Mouse (Mus musculus) stomach, postnatal 0 days (tissue): ENCODE results near the gene Atxn1. TPM values are rescaled to one million over a fixed set of nuclear protein-coding genes. Genes with fewer than 3 reads are reported as not detected.

ENCODE experiments used
- ATAC-seq: fragments of 200-750 bp; cut with Nextera tagmentation; 2 replicates; pipeline ENCODE4 v1.8.0; 2017; ENCODE audit not compliant: low FRiP score, low TSS enrichment
- DNase-seq: peaks from one replicate; pipeline ENCODE4 v3.0.0-alpha.2; 2016; ENCODE audit warnings: low spot score
- H3K27ac ChIP-seq: fragments of 300-500 bp; sonication (generic); replicated peaks from 2 replicates; pipeline ENCODE4 v1.5.1; 2014; ENCODE audit warnings: mild to moderate bottlenecking, control low read depth
- H3K27me3 ChIP-seq: fragments of 300-500 bp; sonication (generic); 2 replicates; pipeline ENCODE4 v1.6.1; 2014; ENCODE audit warnings: low read length; ENCODE audit not compliant: control insufficient read depth, insufficient read depth
- H3K36me3 ChIP-seq: fragments of 300-500 bp; sonication (generic); 2 replicates; pipeline ENCODE4 v1.6.1; 2014; ENCODE audit warnings: low read length, mixed read lengths; ENCODE audit not compliant: control insufficient read depth, insufficient read depth
- H3K4me1 ChIP-seq: fragments of 300-500 bp; sonication (generic); replicated peaks from 2 replicates; pipeline ENCODE4 v1.6.1; 2014; ENCODE audit warnings: antibody characterized with exemption; ENCODE audit not compliant: control insufficient read depth, insufficient read depth
- H3K4me2 ChIP-seq: fragments of 300-500 bp; sonication (generic); replicated peaks from 2 replicates; pipeline ENCODE4 v1.6.1; 2014; ENCODE audit warnings: low read depth, mild to moderate bottlenecking, control low read depth, moderate library complexity
- H3K4me3 ChIP-seq: fragments of 300-500 bp; sonication (generic); 2 replicates; pipeline ENCODE4 v1.5.1; 2014; ENCODE audit warnings: low read depth, low read length, control low read depth
- H3K9ac ChIP-seq: fragments of 300-500 bp; sonication (generic); 2 replicates; pipeline ENCODE4 v1.6.1; 2014; ENCODE audit warnings: mild to moderate bottlenecking, low read length, control low read depth, mixed read lengths
- H3K9me3 ChIP-seq: fragments of 300-500 bp; sonication (generic); 2 replicates; pipeline ENCODE4 v1.6.1; 2016; ENCODE audit warnings: low read length; ENCODE audit not compliant: control insufficient read depth
- CTCF ChIP-seq: IDR thresholded peaks from 2 replicates; pipeline ENCODE4 v1.5.1; 2016; ENCODE audit warnings: antibody characterized with exemption, low read depth, mild to moderate bottlenecking, moderate library complexity
- EP300 ChIP-seq: optimal IDR thresholded peaks from 2 replicates; pipeline ENCODE3; 2016; ENCODE audit warnings: antibody characterized with exemption
- WGBS: fragments of 180-500 bp; shearing (Covaris S2); extraction: QIAGEN DNeasy Blood & Tissue Kit; methylation state at CpG from one replicate; pipeline ENCODE4 v1.1.7; 2014; 5-methylcytosine and 5-hydroxymethylcytosine counted together
- polyA plus RNA-seq: library from polyadenylated mRNA; unstranded; fragments of >200 nt; fragmentation: Nextera tagmentation; extraction: Ambion mirVana; gene quantifications from 2 replicates; pipeline ENCODE4 v1.2.1, GENCODE M21; 2015

Atxn1 gene
- polyA plus RNA-seq, 1 experiment from 2014 or later, result 7.0 TPM

GRCm38 (mm10) chr13:45816670-45817069, 148.1 kb downstream of the Atxn1 start:
- no peak for DNase-seq
- 0 out of 2 replicates have a peak, but pooled peaks have one; percentile 35 for ATAC-seq
- no peaks in the 10 kb centered on the region for H3K4me1 ChIP-seq
- H3K36me3 ChIP-seq, result no peaks in the 10 kb centered on the region
- H3K9ac ChIP-seq, result no peak overlapping the region
- 42% methylated on average over 1 of the region's 1 CpGs for WGBS
- no peaks in the 10 kb centered on the region for H3K9me3 ChIP-seq
- no peak overlapping the region for H3K4me2 ChIP-seq
- H3K4me3 ChIP-seq, result no peak overlapping the region
- no peaks in the 10 kb centered on the region for H3K27me3 ChIP-seq
- TF ChIP-seq EP300 (no peak), CTCF (no peak)
- H3K27ac ChIP-seq, result no peak overlapping the region

- H3K9me3 ChIP-seq, result no peaks in the 10 kb centered on the region
- 57% methylated on average over 16 of the region's 16 CpGs for WGBS
- no peaks in the 10 kb centered on the region for H3K36me3 ChIP-seq
- DNase-seq, result no peak
- no peak overlapping the region for H3K4me3 ChIP-seq
- H3K4me2 ChIP-seq, result no peak overlapping the region
- H3K27ac ChIP-seq, result no peak overlapping the region
- H3K27me3 ChIP-seq, result no peaks in the 10 kb centered on the region
- no peak overlapping the region for H3K9ac ChIP-seq
- TF ChIP-seq EP300 (no peak), CTCF (no peak)
- ATAC-seq, result no peak
- no peaks in the 10 kb centered on the region for H3K4me1 ChIP-seq
These were observed 154.9 kb downstream of the Atxn1 start for GRCm38 (mm10) chr13:45809777-45810410.

GRCm38 (mm10) chr13:45807593-45808043, 157.2 kb downstream of the Atxn1 start:
- H3K27me3 ChIP-seq, result no peaks in the 10 kb centered on the region
- no peak overlapping the region for H3K9ac ChIP-seq
- TF ChIP-seq CTCF, result peak; percentile 77
- TF ChIP-seq EP300, result no peak
- no peaks in the 10 kb centered on the region for H3K9me3 ChIP-seq
- DNase-seq, result peak; percentile 34
- WGBS, result 53% methylated on average over 18 of the region's 18 CpGs
- H3K4me3 ChIP-seq, result no peak overlapping the region
- peak overlapping the region; percentile 27; the same call in 1 of the 2 replicates for H3K4me2 ChIP-seq
- ATAC-seq, result no peak
- no peaks in the 10 kb centered on the region for H3K4me1 ChIP-seq
- no peaks in the 10 kb centered on the region for H3K36me3 ChIP-seq
- no peak overlapping the region for H3K27ac ChIP-seq

GRCm38 (mm10) chr13:45806600-45807525, 157.9 kb downstream of the Atxn1 start:
- no peak for ATAC-seq

GRCm38 (mm10) chr13:45805915-45806599, 158.8 kb downstream of the Atxn1 start:
- WGBS, result 54% methylated on average over 9 of the region's 9 CpGs
- DNase-seq (no peak), ATAC-seq (no peak)
- Histone ChIP-seq H3K27me3 (no peaks in the 10 kb centered on the region), H3K4me1 (no peaks in the 10 kb centered on the region), H3K9ac (no peak overlapping the region), H3K4me2 (no peak overlapping the region), H3K36me3 (no peaks in the 10 kb centered on the region), H3K4me3 (no peak overlapping the region), H3K9me3 (no peaks in the 10 kb centered on the region), H3K27ac (no peak overlapping the region)
- TF ChIP-seq CTCF (no peak), EP300 (no peak)

More at GRCm38 (mm10) chr13:45806600-45807525, 157.9 kb downstream of the Atxn1 start:
- H3K4me2 ChIP-seq, result no peak overlapping the region
- 62% methylated on average over 18 of the region's 18 CpGs for WGBS
- no peak overlapping the region for H3K27ac ChIP-seq
- DNase-seq, result no peak
- no peaks in the 10 kb centered on the region for H3K36me3 ChIP-seq
- H3K9me3 ChIP-seq, result no peaks in the 10 kb centered on the region
- H3K9ac ChIP-seq, result no peak overlapping the region
- no peaks in the 10 kb centered on the region for H3K27me3 ChIP-seq
- no peak for TF ChIP-seq EP300
- TF ChIP-seq CTCF, result peak; percentile 20; the same call in 1 of the 2 replicates
- H3K4me1 ChIP-seq, result no peaks in the 10 kb centered on the region
- no peak overlapping the region for H3K4me3 ChIP-seq
